Mouse (Mus musculus): Measurements from ENCODE around the gene Accs. TPM values are rescaled to one million over a fixed set of nuclear protein-coding genes. Genes with fewer than 3 reads are reported as not detected.

Accs gene
- total RNA-seq, 2 experiments from 2014 or later = 5.0 to 5.3 TPM

DNA sequence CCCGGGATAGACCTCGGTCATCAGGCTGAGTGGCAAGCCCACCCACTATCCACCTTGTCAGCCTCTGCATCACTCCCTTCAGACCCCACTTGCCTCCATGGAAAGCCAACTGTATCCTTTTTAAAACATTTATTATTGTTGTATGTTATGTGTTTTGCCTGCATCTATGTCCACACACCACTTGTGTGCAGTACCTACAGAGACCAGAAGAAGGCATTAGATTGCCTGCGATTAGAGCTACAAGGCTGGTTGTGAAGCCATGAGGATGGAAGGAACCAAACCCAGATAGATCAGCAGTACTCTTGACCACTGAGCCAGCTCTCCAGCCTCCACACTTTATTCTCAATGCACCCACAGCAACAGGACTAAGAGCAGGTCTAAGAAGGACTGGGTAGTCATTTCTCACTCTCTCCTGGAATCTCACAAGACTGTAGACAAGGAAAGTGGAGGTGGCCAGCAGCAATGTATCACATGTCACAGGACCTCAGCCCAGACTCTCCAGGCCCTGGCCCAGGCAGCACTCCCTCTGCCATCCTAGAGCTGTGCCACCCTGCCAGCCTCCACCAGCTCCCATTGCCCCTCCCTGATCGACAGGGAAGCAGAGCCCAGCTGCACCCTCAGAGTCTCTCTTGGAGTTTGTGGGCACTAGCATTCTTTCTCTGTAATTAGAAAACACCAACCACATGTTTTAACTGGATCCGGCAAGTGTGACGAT, 43.1 kb downstream of the Accs start:
- DNase-seq (ENCODE audit: extremely low spot score in 1 of 2, low spot score in 2 of 2) = peak in 1 of 2 experiments; percentile 18
- intact Hi-C loops (cut with DNase I) = no loop called here

DNA sequence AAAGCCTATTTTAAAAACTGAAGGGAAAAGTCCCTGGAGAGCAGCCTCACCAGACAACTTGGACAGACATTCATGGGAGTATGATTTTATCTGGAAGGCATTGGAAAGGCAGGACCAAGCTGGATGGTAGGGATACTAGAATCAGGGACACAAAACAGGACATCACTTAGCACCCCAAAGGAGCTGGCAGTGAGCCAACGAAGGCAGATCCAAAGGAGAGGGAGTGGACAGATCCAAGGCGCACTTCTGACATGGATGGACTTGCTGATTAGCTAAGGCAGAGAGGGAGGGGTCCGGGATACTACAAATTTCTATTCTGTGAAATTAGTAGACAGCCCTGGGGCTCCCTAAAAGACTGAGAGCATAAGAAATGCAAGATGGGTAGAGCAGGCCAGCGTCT, 44.2 kb downstream of the Accs start:
- DNase-seq (ENCODE audit: extremely low spot score in 1 of 2, low spot score in 2 of 2) = peak in 1 of 2 experiments; percentile 51
- intact Hi-C loops (cut with DNase I) = no loop called here

DNA sequence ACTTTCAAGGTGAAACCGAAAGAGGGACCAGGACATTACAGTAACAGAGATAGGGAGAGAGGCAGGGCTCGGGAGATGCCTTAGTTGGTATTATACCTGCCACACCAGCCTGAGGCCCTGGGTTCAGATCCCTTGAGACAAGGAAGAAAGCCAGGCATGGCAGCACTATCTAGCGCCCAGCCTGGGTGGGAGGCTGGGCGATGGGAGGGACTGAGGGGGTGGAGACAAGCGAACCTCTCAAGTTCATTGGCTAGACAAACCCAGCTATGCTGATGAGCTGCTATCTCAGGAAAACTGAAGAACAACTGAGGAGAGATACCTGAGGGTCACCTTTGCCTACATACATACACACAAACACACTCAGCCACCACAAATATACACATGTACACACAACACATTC, 44.7 kb downstream of the Accs start:
- DNase-seq (ENCODE audit: extremely low spot score in 1 of 2, low spot score in 2 of 2) = no peak
- intact Hi-C loops (cut with DNase I) = no loop called here

DNA sequence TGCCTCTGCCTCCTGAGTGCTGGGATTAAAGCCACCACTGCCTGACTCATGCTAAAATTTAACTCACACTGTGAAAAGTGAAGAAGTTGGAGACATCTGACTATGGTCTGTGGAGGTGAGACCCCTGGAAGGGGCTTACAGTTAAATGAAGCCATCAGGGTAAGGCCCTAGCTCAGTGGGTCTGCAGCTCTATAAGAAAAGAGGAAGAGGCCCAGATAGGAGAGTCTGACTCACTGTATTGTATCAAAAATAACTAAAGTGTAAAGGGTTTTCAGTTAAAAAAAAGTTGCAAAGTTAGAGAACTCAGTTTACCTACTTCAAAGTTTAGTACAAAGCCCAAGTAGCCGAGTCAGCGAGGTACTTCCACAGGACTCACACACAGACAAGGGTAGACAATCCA, 46.8 kb downstream of the Accs start:
- DNase-seq (ENCODE audit: extremely low spot score in 1 of 2, low spot score in 2 of 2) = peak in 1 of 2 experiments; percentile 0
- intact Hi-C loops (cut with DNase I) = no loop called here

DNA sequence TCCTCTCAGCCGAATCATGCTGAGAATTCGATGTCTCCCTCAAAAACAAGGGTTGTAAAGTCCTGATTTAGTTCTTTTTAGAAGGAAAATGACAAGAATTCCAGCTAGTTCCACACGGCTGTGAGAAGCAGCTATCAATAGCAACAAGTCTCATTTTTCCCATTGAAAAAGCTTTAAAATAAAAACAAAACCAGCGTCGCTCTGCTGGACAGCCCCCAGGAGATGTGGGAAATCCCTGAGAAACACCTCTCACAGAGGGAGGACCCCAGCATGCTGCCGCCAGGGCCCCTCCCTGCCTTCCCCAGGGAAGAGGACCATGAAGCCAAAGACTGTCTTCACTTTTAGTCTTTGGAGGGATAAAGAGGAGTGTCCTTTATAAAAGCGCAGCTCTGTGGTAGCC, 48.6 kb downstream of the Accs start:
- DNase-seq (ENCODE audit: extremely low spot score in 1 of 2, low spot score in 2 of 2) = no peak
- intact Hi-C loops (cut with DNase I) = no loop called here

DNA sequence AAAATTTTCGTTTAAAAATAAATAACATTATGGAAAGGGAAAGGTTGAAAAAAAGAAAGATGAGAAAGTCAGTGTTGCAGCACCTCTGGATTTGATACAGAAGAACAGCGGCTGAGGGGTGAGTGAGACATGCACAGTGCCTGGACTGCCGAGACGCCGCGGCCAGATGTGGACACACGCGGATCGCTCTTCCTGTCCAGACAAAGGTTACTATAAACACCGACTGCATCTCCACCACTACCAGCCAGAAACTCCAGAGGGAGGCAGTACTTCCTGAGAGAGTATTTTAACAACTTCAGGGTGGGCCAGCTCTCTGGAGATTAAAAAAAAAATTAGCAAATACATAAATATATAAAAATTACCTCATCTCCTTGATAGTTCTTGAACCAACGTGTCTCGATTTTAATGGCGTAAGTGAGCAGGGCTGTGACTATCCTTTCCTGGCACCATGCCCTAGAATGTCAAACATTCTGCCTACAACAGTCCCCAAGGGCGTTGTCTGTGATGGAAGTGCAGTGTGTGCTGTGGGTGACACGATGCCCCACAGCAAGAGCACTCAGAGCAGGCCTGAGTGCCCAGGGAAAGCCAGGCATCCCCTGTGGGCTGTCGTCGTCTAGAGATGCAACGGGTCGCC, 52.5 kb downstream of the Accs start:
- DNase-seq (ENCODE audit: extremely low spot score in 1 of 2, low spot score in 2 of 2) = peak in 1 of 2 experiments; percentile 61
- intact Hi-C loops (cut with DNase I) = no loop called here

DNA sequence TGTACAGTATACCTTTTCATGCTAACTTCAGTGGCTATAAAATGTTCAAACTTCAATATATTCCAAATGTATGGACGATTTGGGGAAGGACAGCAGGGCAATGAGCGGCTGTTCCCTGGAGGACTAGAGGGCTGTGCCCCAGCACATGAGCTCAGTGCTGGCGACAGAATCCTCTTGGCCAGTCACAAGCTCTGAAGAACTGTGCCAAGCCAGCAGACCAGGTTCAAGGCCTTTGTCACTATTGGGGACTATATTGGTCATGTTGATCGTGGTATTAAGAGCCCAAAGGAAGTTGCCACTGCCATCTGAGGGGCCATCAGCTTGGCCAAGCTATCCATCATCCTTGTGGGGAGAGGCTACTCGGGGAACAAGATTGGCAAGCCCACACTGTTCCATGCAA, 55.4 kb downstream of the Accs start:
- intact Hi-C loops (cut with DNase I) = no loop called here
- DNase-seq (ENCODE audit: extremely low spot score in 1 of 2, low spot score in 2 of 2) = no peak

DNA sequence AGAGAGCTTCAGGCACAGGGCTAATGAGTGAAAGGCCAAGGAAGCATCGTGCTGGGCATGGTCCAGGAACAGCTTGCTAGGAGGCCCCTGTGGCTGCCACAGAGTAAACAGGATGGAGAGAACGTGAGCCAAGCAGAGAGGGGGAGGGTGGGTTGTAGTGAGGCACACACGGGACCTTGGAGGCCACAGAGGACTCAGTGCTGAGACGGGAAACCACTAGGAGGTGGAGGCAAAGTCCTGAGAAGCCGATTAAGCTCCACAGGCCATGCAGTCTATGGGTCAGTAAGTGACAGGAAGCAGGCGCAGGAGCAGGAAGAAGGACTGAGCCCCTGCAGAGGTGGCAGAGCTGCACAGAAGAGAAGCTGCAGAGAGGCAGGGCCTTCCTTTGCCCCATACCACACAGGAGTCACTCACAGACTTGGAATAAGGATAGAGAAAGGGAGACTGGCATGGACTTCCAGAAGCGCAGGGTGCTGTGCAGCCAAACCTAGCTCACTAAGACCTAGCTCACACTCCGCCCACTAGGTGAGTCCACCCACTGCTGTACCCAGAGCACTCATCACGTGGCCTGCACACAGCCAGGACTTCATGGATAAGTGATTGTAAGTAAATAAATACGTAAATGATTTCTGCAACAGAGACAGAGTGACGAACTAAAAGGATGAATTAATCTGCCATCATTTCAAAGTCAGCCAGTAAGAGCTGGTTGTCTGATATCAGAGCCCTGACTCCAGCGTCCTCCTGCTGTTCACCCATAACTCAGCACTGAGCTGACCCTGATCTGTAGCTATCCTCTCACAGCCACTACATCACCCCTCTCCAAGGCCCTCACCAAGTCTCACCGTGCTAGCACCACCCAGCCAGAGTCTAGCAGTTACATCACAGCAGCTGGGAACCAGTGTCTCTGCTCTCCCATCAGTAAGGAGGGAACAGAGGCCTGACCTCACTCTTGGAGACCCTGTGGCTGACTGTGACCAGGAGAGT, 57.9 kb downstream of the Accs start:
- intact Hi-C loops (cut with DNase I) = no loop called here
- DNase-seq (ENCODE audit: extremely low spot score in 1 of 2, low spot score in 2 of 2) = peak in 1 of 2 experiments; percentile 88

DNA sequence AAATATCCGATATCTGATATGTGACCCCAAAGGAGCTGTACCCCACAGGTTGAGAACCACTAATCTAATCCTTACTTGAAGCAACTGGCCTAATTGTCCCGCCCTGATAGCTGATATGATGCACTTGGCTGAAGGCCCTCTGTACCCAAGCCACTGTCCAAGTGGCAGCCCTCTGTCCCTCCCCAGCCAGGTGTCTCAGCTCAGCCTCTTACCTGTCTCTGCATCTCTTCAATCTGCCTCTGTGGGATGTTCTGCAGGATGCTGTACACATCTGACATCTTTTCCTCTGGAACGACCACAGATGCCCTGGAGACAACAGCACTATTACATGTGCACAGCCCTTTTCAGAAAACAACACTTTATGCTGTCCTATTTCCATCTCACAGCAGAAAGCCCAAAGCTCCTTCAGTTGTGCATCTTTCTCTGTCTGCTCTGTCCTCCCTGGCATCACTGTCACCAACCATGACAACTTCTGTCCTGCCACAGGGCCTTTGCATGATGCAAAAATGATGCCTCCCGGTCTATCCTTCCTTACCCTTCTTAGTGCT, 58.9 kb downstream of the Accs start:
- intact Hi-C loops (cut with DNase I) = no loop called here
- DNase-seq (ENCODE audit: extremely low spot score in 1 of 2, low spot score in 2 of 2) = no peak

DNA sequence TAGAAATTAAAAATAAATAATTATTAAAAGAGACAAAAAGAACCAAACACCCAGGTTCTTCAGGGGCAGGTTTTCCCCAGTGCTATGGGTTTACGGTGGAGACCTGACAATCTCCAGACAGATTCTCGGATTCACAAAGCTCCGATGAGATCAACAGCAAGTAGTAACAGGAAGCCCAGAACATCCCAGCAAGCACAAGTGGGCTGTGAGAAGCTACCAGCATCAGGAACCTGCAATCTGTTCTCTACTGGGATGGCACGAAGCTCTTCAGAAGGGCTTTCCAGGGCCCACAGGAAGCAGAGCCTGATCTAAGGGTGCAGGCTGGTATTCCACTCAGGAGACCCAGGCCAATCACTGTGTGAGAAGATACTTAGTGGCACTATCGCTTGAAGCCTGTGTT, 61.2 kb downstream of the Accs start:
- intact Hi-C loops (cut with DNase I) = loop anchor here (5.0 kb wide), 1 partner anchor 311 kb away; no protein-coding TSS in a partner anchor

DNA sequence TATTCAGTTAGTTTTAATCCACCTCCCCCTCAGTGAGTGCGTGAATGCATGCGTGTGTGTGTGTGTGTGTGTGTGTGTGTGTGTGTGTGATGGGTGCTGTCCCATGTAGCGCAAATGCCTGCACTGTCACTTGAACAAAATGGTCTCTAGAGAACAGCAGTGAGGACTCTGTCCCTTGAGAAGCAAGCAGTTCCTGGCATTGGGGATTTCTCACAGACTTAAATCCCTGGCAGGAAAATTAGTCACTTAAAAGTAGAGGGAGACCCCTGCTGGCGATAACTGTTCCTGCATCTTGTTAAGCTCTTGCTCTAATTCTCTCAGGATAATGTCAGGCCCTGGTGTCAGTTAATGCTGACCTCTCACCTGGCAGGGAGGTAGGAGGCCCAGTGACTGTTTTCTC, 63.6 kb downstream of the Accs start:
- intact Hi-C loops (cut with DNase I) = loop anchor here (5.0 kb wide), 1 partner anchor 309 kb away; no protein-coding TSS in a partner anchor
- DNase-seq (ENCODE audit: extremely low spot score in 1 of 2, low spot score in 2 of 2) = peak; percentile 78 to 82

More for the DNA sequence above, 61.2 kb downstream of the Accs start:
- DNase-seq (ENCODE audit: extremely low spot score in 1 of 2, low spot score in 2 of 2) = no peak

DNA sequence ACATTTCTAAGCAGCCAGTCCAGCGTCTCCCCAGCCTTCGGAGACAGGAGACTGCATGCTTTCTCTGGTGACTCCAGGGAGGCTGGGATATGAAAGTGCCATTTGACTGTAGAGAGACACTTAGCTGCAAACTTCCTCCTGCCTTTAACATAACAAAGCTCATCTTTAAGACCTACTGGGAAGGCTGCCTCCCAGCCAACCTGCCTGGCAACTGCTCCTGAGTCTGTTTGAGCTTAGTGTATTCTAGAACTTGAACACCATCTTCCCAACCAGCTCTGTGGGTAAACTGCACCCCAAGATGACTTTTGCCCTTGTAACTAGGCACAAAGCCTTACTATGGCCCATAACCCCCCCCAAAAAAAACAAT, 64.3 kb downstream of the Accs start:
- DNase-seq (ENCODE audit: extremely low spot score in 1 of 2, low spot score in 2 of 2) = no peak
- intact Hi-C loops (cut with DNase I) = loop anchor here (5.0 kb wide), 1 partner anchor 308 kb away; no protein-coding TSS in a partner anchor

DNA sequence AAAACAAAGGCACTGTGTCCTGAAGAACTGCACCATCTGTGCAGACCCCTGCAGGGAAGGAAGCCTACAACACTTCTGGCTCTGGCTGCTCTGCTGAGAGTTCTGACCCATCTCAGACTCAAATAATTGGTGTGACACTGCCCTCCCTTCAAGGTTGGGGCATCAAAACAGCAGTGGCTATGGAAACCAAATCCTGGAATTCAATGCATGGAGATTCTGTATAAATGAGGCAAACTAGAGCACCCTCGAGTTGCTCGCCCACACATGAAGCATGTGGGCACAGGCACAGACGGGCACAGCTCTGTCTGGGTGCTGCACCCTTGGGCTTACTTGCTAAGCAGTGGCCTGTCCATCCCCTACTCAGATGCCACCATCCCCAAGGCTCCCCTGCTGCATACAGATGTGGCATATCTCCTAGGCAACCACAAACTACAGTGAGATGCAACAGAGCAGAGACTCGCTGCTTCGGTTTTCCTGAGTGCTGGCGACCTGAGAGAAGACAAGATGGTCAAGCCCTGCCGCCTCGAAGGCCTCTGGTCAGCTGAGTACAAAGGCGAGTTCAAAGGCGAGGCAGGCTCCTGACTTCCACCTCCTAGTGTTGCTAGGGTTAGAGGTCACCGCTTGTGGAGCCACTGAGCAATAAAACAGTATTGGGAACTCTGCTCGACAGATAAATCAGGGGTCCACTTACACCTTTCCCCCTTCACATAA, 64.9 kb downstream of the Accs start:
- intact Hi-C loops (cut with DNase I) = loop anchor here (5.0 kb wide), 2 partner anchors 123 to 308 kb away; no protein-coding TSS in a partner anchor
- no peak for DNase-seq (ENCODE audit: extremely low spot score in 1 of 2, low spot score in 2 of 2)

DNA sequence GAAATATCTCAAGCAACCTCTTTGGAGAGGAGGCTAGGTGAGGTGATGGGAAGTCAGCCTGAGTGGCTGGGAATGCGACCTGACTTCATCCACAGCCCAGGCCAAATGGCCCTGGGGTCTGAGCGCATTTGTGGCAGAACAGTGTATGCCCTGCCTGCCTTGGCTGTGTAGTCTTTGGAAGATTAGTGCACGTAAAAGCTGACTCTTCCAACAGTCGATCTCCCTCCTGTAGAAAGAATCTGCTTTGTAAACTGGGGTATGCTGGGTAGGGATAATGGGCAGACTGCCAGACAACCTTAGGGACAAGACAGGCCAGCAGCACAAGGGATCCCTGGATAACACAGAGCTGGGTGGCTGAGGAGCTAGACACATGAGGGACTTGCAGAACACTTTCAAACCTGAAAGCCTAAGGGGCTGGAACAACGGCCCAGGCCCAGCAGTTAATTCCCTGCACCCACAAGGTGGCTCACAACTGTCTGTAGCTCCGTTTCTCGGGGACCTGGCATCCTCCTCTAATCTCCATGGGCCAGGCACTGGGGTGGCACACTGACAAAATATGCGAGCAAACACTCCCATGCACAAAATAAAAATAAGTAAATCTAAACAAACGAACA, 65.7 kb downstream of the Accs start:
- intact Hi-C loops (cut with DNase I) = loop anchor here (5.0 kb wide), 1 partner anchor 122 kb away; no protein-coding TSS in a partner anchor
- no peak for DNase-seq (ENCODE audit: extremely low spot score in 1 of 2, low spot score in 2 of 2)

Measured in left cerebral cortex, postnatal 10 days (tissue).